Mouse (Mus musculus) kidney, embryonic 14.5 days (tissue): ENCODE results near the gene Ugt1a5. TPM values are rescaled to one million over a fixed set of nuclear protein-coding genes. Genes with fewer than 3 reads are reported as not detected.

Experiments used
- ATAC-seq: fragments of 200-750 bp; cut with Nextera tagmentation; 2 replicates; pipeline ENCODE4 v1.8.0; 2017; ENCODE audit warnings: moderate number of reproducible peaks, mild to moderate bottlenecking, moderate TSS enrichment, moderate library complexity; ENCODE audit not compliant: low FRiP score, low TSS enrichment
- H3K27ac ChIP-seq: fragments of 300-500 bp; sonication (generic); 2 replicates; pipeline ENCODE4 v1.5.1; 2014; ENCODE audit warnings: low read depth, mild to moderate bottlenecking, low read length, moderate library complexity, mixed read lengths
- H3K27me3 ChIP-seq: fragments of 300-500 bp; sonication (generic); 2 replicates; pipeline ENCODE4 v1.6.1; 2014; ENCODE audit warnings: mild to moderate bottlenecking, low read length; ENCODE audit not compliant: control insufficient read depth, insufficient read depth
- H3K36me3 ChIP-seq: fragments of 300-500 bp; sonication (generic); 2 replicates; pipeline ENCODE4 v1.6.1; 2014; ENCODE audit warnings: low read length, mixed read lengths; ENCODE audit not compliant: control insufficient read depth, insufficient read depth
- H3K4me1 ChIP-seq: fragments of 300-500 bp; sonication (generic); 2 replicates; pipeline ENCODE4 v1.6.1; 2014; ENCODE audit warnings: low read length, mixed read lengths; ENCODE audit not compliant: control insufficient read depth, insufficient read depth
- H3K4me2 ChIP-seq: fragments of 300-500 bp; sonication (generic); replicated peaks from 2 replicates; pipeline ENCODE4 v1.6.1; 2014; ENCODE audit warnings: low read depth, mild to moderate bottlenecking, low read length
- H3K4me3 ChIP-seq: fragments of 300-500 bp; sonication (generic); 2 replicates; pipeline ENCODE4 v1.5.1; 2014; ENCODE audit warnings: mild to moderate bottlenecking, low read length
- H3K9ac ChIP-seq: fragments of 300-500 bp; sonication (generic); 2 replicates; pipeline ENCODE4 v1.6.1; 2014; ENCODE audit warnings: low read depth, mild to moderate bottlenecking, low read length, moderate library complexity
- H3K9me3 ChIP-seq: fragments of 300-500 bp; sonication (generic); 2 replicates; pipeline ENCODE4 v1.6.1; 2016; ENCODE audit warnings: low read length; ENCODE audit not compliant: control insufficient read depth
- WGBS: fragments of 180-500 bp; shearing (Covaris S2); extraction: QIAGEN DNeasy Blood & Tissue Kit; methylation state at CpG from one replicate; pipeline ENCODE4 v1.1.7; 2014; 5-methylcytosine and 5-hydroxymethylcytosine counted together
- polyA plus RNA-seq: library from polyadenylated mRNA; unstranded; fragments of >200 nt; fragmentation: Nextera tagmentation; extraction: Ambion mirVana; gene quantifications from 2 replicates; pipeline ENCODE4 v1.2.1, GENCODE M21; 2014

Ugt1a5 gene
- polyA plus RNA-seq, 1 experiment from 2014 or later, result not detected

- Histone ChIP-seq H3K36me3 (no peaks in the 10 kb centered on the region), H3K9ac (no peak overlapping the region), H3K9me3 (peaks cover 95% of the 10 kb centered on the region), H3K4me1 (no peaks in the 10 kb centered on the region), H3K27ac (no peak overlapping the region), H3K27me3 (no peaks in the 10 kb centered on the region), H3K4me2 (no peak overlapping the region), H3K4me3 (no peak overlapping the region)
- 67% methylated on average over 7 of the region's 7 CpGs for WGBS
- ATAC-seq, result no peak
These were observed 66.1 kb downstream of the Ugt1a5 start for GRCm38 (mm10) chr1:88231803-88232499.

GRCm38 (mm10) chr1:88232664-88233380, 67.0 kb downstream of the Ugt1a5 start:
- no peak for ATAC-seq
- Histone ChIP-seq H3K9ac (no peak overlapping the region), H3K4me1 (no peaks in the 10 kb centered on the region), H3K27ac (no peak overlapping the region), H3K36me3 (no peaks in the 10 kb centered on the region), H3K9me3 (peaks cover 95% of the 10 kb centered on the region), H3K4me3 (no peak overlapping the region), H3K27me3 (no peaks in the 10 kb centered on the region), H3K4me2 (no peak overlapping the region)
- WGBS, result 57% methylated on average over 3 of the region's 3 CpGs

DNA sequence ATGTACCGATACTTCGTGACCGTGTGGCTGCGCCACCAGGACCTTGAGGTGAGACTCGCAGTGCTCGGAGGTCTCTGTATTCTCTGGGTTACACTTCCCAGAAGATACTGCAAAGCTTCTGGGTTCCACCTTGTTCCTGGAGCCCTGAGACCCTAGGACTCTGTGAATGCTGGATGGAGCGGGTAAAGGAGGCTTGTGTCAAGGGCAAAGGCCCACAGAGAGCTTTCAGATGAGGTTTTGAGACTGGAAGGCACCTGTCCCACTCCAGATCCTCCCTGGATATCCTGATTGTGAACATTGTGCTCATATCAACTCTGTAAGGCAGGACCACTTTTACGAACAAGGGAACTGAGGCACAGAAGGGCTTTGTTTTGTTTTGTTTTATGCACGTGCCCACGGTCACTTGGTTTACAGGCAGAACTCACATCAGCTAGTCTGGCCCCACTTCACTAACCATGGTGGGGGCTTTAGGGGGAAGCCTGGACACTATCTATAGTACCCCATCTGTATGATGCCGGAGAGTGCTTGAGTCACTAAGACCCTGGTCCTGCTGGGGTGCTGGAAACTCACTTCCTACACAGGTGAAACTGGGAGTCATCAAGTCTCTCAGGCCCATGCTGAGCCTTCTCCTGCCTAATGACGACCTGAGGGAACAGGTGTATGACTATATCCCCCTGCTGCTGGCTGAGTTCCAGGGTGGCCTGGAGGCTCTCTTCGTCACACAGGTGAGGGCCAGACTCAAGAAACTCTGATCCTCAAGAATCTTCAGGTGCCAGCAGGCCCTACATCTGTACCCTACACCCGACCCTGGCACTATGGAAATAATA, 67.8 kb downstream of the Ugt1a5 start:
- WGBS, result 72% methylated on average over 14 of the region's 14 CpGs
- H3K27me3 ChIP-seq, result no peaks in the 10 kb centered on the region

GRCm38 (mm10) chr1:88234248-88234610, 68.4 kb downstream of the Ugt1a5 start:
- WGBS, result 65% methylated on average over 4 of the region's 4 CpGs
- no peak overlapping the region for H3K4me3 ChIP-seq
- no peak overlapping the region for H3K27ac ChIP-seq
- H3K4me1 ChIP-seq, result no peaks in the 10 kb centered on the region
- ATAC-seq, result no peak
- H3K4me2 ChIP-seq, result no peak overlapping the region
- no peaks in the 10 kb centered on the region for H3K27me3 ChIP-seq
- H3K9me3 ChIP-seq, result peaks cover 95% of the 10 kb centered on the region
- no peak overlapping the region for H3K9ac ChIP-seq
- no peaks in the 10 kb centered on the region for H3K36me3 ChIP-seq

More for the DNA sequence above, 67.8 kb downstream of the Ugt1a5 start:
- Histone ChIP-seq H3K9ac (no peak overlapping the region), H3K4me2 (no peak overlapping the region), H3K9me3 (peaks cover 95% of the 10 kb centered on the region), H3K27ac (no peak overlapping the region), H3K36me3 (no peaks in the 10 kb centered on the region), H3K4me1 (no peaks in the 10 kb centered on the region), H3K4me3 (no peak overlapping the region)
- no peak for ATAC-seq

DNA sequence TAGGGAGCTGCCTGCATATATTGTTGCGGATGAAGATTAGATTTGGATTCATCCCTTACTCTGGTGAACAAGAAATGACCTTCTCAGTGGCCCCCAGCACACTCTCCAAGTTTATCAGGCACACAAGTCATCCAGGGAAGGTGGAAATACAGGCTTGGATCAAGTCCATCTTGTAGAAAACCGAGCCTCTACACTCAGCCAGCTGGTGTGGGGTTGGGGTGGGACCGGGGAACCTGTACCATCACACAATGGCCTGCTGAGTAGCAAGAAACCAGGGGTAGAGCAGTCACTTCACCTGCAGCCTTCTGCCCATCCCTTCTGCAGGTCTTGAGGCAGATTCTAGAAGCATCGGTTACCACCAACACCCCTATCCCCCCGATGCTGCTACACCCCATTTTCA, 68.8 kb downstream of the Ugt1a5 start:
- H3K4me2 ChIP-seq, result no peak overlapping the region
- no peaks in the 10 kb centered on the region for H3K36me3 ChIP-seq
- no peak overlapping the region for H3K27ac ChIP-seq
- peaks cover 96% of the 10 kb centered on the region for H3K9me3 ChIP-seq
- no peak for ATAC-seq
- no peak overlapping the region for H3K9ac ChIP-seq
- H3K4me3 ChIP-seq, result no peak overlapping the region
- H3K27me3 ChIP-seq, result no peaks in the 10 kb centered on the region
- H3K4me1 ChIP-seq, result no peaks in the 10 kb centered on the region
- 45% methylated on average over 5 of the region's 5 CpGs for WGBS

DNA sequence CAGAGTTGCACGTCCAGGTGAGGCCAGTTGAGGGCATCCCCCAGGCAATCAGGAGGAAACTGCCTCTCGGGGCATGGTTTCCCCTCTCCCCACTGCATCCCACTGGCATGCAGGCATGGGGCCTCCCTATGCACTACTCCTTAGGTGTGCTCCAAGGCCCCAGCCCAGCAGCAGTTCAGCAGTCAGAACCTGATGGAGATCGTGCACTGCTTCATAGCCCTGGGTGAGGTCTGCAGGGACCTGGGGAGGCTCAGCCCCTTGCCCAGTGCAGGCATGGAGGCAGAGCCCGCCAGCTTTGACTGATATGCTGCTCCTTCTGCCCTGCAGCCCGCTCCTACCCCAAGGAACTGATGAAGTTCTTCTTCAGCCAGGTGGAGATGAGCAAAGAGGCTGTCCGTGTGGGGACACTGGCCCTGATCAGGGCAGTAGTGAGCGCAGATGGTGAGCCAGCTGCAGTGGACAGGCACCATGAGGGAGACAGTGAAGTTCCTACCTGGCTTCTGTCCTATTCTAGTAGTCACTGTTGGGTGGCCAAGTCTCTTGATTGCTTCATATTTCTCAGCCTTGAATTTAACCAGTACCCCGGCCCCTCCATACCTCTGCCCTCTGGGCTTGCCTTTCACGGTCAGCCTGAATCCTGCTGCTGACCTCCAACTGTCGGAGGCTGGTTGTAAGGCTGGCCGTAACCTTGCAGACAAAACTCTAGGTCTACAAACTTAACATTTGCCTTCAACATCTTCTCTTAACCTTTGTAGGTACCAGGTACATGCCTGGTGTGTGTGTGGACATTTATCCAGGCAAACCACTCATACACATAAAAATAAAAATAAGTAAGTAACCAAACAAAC, 69.5 kb downstream of the Ugt1a5 start:
- H3K4me3 ChIP-seq, result no peak overlapping the region
- H3K4me1 ChIP-seq, result no peaks in the 10 kb centered on the region
- no peaks in the 10 kb centered on the region for H3K27me3 ChIP-seq
- no peak for ATAC-seq
- no peak overlapping the region for H3K27ac ChIP-seq
- no peaks in the 10 kb centered on the region for H3K36me3 ChIP-seq
- peaks cover 96% of the 10 kb centered on the region for H3K9me3 ChIP-seq
- WGBS, result 67% methylated on average over 11 of the region's 11 CpGs
- no peak overlapping the region for H3K4me2 ChIP-seq
- H3K9ac ChIP-seq, result no peak overlapping the region

- Histone ChIP-seq H3K27ac (no peak overlapping the region), H3K4me2 (no peak overlapping the region), H3K9me3 (peaks cover 96% of the 10 kb centered on the region), H3K9ac (no peak overlapping the region), H3K36me3 (no peaks in the 10 kb centered on the region), H3K4me1 (no peaks in the 10 kb centered on the region), H3K27me3 (no peaks in the 10 kb centered on the region), H3K4me3 (no peak overlapping the region)
- no peak for ATAC-seq
- 61% methylated on average over 4 of the region's 4 CpGs for whole genome bisulfite sequencing
These were observed 70.1 kb downstream of the Ugt1a5 start for GRCm38 (mm10) chr1:88235894-88236415.

DNA sequence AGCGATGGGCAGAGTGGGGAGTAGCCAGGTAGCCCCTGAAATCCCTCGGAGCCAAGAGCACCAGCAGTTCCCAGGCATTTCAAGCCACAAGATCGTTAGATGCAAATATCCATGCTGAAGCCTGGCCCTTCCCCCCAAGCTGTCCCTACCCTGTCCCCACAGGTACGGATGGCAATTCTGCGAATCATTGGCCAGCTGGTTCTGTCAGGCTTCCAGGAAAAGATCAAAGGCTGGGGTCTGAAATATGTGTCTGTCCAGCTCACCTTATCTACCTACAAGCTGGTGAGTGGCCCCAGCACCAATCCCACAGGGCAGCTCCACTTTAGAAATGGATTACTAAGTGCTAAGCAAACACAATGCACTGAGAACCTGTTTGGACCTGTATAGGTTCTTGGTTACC, 71.5 kb downstream of the Ugt1a5 start:
- Histone ChIP-seq H3K9me3 (peaks cover 89% of the 10 kb centered on the region), H3K27ac (no peak overlapping the region), H3K4me3 (no peak overlapping the region), H3K4me2 (no peak overlapping the region), H3K9ac (no peak overlapping the region), H3K4me1 (no peaks in the 10 kb centered on the region), H3K36me3 (no peaks in the 10 kb centered on the region), H3K27me3 (no peaks in the 10 kb centered on the region)
- WGBS, result 78% methylated on average over 5 of the region's 5 CpGs
- ATAC-seq, result no peak
